Mouse (Mus musculus) bone marrow, adult 2 months (tissue): ENCODE measurements around the gene Olfr13.

Experiments
- CTCF ChIP-seq: fragments of 200-500 bp; IDR thresholded peaks from 2 replicates; pipeline ENCODE4 v1.5.1; 2011; ENCODE audit warnings: low read length, control low read depth; ENCODE audit not compliant: control insufficient read depth, insufficient read depth
- POLR2A ChIP-seq: fragments of 200-500 bp; IDR thresholded peaks from 2 replicates; pipeline ENCODE4 v1.6.1; 2011; ENCODE audit warnings: low read depth, mild to moderate bottlenecking, control low read depth, low read length, borderline replicate concordance; ENCODE audit not compliant: control insufficient read depth

DNA sequence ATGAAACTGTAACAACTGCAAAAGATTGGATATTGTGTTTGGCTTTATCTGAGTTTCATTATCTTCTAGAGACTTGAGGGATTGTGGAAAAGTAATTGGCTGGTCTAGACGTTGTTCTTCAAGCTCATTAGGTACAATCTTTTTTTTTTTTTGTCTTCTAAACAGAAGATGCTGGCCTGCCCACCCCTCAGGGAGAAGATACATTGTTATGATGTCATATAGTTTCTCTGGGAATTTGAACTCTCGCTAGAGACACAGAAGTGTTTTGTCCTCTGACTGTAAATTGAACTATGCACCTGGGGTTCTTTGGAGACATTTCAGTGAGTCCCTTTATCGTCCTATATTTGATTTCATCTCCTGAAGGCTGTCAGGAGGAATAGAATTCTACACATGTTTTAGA is 9.0 kb upstream of the Olfr13 start, which contains the start of gene Olfr437:
- TF ChIP-seq CTCF, result no peak
- TF ChIP-seq POLR2A, result no peak
